Mouse (Mus musculus): ENCODE data around the gene Gm10486.
"Not testable (repeated sequence)": the region's sequence is repeated elsewhere in the genome, so short reads cannot be mapped to it uniquely, and the experiment has no call there.

The Gm10486 gene

DNA sequence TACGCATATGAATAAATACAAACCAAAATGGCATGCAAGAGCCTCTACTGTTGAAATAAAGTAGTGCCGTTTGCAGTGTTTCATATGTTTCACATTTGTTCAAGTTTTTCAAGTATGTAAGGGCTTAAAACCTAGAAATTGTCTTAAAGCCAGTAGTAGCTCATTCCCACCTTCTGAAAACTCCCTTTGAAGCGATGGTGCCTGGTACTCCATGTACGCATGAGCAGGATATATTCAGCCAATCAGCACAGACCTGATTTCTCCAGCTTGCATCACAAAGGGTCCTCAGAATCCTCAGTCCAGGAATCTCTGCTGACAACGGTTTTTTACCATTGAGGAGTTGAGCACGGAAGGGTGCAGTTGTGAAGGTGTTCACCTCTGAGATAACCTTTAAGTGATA is at the start of gene Gm10486:
Gene Gm10486, plus strand, starts transcription at position 301 of the 400 bp plus-strand sequence.
- not testable (repeated sequence) for DNase-seq
